Mouse (Mus musculus) hematopoietic stem cell, adult 5-6 weeks (primary cell): Measurements from ENCODE around the gene Atg9a. TPM values are rescaled to one million over a fixed set of nuclear protein-coding genes. Genes with fewer than 3 reads are reported as not detected.

Experiments used
- ATAC-seq, 2 experiments: fragments of 125-278 bp in 1 of 2; replicated peaks in 1 of 2; 2 replicates each; pipeline ENCODE4 v1.8.0; 2016 to 2017; ENCODE audit warnings: inconsistent platforms in 2 of 2, mild to moderate bottlenecking in 2 of 2, moderate number of reproducible peaks in 2 of 2, low read depth in 1 of 2, moderate TSS enrichment in 1 of 2; ENCODE audit not compliant: low FRiP score in 2 of 2, poor library complexity in 2 of 2, severe bottlenecking in 2 of 2, insufficient read depth in 1 of 2, low TSS enrichment in 1 of 2
- total RNA-seq: library from RNA; stranded (forward); fragments of 172-1452, 232-1000 nt; gene quantifications from 2 replicates; pipeline ENCODE4 v1.2.3, GENCODE M21; 2017

Atg9a gene
- total RNA-seq, 1 experiment from 2014 or later: 7.5 TPM

DNA sequence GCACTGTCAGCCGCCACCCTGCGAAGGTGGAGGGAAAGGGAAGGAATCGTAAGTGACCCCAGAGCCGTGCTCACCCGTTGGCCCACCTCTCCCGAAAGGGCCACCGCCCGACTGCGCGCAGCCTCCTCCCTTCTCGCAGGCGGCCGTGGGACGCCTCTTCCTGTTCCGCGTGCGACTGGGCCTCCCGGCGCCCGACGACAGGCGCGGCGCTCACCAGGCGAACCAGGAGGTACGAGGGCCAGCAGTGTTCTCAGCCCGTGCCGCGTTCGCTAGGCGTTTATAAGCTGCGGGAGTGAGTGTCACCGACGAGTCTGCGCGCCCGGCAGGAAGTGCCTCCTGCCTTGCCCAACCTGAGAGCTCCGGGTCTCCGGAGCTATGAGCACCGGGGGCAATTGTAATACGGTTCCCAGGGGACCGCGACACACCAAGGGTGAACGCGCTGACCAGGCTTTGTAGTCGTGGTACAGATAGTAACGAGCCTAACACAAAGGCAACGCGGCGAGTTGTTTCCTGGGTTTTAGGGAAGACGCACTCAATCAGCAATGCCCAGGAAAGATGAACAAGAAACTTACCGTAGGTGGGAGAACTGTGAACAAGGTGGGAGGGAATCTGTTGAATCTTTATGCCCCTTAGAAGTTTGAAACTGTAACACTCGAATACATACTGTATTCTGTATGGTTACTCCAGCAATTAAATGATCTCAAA is 50.4 kb downstream of the Atg9a start:
- ATAC-seq: peak; percentile 66 to 70

DNA sequence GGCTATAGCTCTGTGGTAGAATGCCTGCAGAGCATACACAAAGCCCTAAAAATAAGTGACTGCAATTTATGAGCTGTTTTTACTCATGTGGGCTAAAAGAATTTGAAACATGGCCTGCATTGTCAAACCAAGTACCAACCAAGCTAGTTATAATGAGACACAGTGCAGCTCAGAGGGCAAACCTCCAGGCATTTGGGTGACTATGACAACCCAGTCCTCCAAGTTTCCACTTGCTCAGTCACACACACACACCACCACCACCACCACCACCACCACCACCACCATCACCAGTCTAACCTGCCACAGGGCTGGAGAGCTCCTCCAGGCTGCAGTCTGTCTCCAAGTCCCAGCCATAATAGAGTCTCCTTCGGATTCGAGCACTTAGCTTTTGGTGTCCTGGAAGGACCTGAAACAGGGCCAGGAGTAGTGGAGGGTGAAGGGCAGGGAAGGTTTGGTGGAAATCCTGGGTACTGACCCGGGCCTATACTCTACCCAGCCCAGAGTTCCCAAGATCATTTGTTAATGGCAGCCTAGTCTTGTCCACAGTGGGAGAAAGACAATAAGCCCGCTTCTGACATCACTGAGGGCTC is 51.3 kb downstream of the Atg9a start:
- ATAC-seq: no peak

DNA sequence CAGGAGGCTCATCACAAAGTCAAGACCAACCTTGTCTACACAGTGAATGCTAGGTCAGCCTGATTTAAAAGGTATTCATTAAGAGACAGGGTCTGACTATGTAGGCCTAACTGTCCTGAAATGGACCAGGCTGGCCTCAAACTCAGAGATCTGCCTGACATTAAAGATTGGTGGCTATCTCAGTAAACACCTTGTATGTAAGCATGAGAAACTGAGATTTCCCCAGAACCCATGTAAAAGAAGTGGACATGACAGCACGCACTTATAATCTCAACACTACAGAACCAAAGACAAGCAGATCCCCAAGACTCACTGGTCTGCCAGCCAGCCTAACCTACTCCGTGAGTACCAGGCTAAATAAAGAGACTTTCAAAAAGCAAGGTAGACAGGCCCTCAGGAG is 53.5 kb downstream of the Atg9a start:
- ATAC-seq: no peak

DNA sequence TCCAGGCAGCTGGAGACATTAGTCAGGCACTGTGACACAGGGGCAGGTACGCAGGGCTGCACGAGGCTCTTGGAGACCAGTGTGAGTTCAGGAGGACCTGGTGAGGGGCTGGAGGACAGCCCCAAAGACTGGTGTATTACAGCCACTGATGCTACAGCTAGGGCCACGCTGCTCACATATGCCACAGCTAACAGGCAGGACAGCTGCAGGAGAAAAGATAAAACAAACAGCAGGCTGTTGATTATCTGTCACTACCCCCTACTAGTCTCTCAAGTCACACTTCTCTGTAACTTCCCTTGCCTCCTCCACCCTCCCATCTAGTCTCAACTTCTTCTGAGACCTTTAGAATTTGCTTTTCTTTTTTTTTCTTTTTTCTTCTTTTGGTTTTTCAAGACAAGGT is 55.3 kb downstream of the Atg9a start:
- ATAC-seq: no peak

DNA sequence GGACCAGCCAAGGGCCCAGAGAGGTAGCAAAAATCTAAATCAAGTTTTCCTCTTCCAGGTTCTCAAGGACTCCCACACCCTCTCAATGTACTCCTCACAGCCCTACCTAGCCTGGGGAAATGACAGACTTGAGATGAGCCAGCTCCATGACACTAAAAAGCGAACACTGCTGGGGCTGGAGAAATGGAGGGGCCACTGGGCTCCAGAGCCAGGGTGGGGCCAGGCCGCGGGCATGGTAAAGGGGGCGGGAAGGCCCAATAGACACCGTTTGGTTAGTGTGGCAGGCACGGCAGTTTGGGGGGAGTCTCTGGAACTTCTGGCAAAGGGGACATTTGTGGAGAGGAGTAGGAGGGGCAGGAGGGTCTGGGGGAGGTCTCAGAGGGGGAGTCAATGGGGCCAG is 55.7 kb downstream of the Atg9a start:
- ATAC-seq: no peak

DNA sequence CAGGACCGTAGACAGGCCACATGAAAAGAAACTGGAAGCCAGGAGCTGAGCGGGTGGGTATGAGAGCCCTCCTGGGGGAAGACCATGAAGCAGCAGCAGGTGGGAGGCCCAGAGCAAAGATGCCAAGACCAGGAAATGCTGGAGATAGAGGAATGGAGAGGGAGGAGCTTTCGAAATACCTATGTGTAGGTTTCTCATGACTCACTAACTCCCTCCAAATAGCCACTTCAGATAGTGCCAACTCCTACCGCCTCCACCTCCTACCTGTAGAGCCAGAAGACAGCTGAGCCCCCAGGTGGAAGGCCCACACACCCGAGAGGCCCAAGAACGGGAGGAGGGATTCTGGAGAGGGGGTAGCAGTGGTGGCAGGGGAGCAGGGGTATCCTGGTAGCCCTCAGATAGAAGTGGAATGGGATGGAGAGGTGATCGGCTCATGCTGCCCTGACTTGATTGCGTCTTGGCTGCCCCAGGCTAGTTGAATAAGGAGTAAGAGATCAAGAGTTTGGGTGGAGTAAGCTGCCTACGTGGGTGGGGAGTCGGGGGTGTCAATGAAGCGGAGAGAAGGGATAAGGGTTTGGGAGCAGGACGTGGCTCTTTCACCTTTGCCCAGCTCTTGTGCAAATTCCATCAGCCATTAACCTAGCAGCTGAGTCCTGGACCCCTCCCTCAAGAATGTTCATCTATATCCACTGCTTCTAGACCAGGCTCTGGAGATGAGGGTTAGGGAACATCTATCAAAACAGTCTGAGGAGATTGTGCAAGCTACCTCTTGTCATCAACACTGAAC is 58.4 kb downstream of the Atg9a start, which contains the start of gene Slc23a3:
Gene Slc23a3, minus strand, starts transcription at position 470 of the 787 bp plus-strand sequence.
- no peak for ATAC-seq

Other genes with a start within 250 kb of the Atg9a start
- gene Ihh, start 240.5 kb downstream of the Atg9a start, total RNA-seq: not detected in 2 replicates
- gene Nhej1, start 67.0 kb downstream of the Atg9a start, total RNA-seq: 6.5 and 11.6 TPM in 2 replicates
- gene Slc23a3, start 58.3 kb downstream of the Atg9a start, total RNA-seq: not detected in 2 replicates
- gene Cnppd1, start 49.5 kb downstream of the Atg9a start, total RNA-seq: 37.5 and 44.3 TPM in 2 replicates
- gene Retreg2, start 49.4 kb downstream of the Atg9a start, total RNA-seq: 43.2 and 60.9 TPM in 2 replicates
- gene Zfand2b, start 23.6 kb downstream of the Atg9a start, total RNA-seq: 38.0 and 43.7 TPM in 2 replicates
- 3.4 and 6.2 TPM in 2 replicates for gene Abcb6, start 11.8 kb downstream of the Atg9a start, total RNA-seq
- 33.5 and 34.6 TPM in 2 replicates for gene Ankzf1, start within 50 bp of the Atg9a start, total RNA-seq
- 13.3 and 23.6 TPM in 2 replicates for gene Glb1l, start 18.6 kb upstream of the Atg9a start, total RNA-seq
- gene Stk16, start 18.6 kb upstream of the Atg9a start, total RNA-seq: 79.1 and 86.0 TPM in 2 replicates
- gene Tuba4a, start 27.7 kb upstream of the Atg9a start, total RNA-seq: 133 and 166 TPM in 2 replicates
- gene A630095N17Rik, start 39.9 kb upstream of the Atg9a start, total RNA-seq: 2.6 TPM in 1 of 2 replicates, not detected in the other
- 12.5 and 15.4 TPM in 2 replicates for gene Dnajb2, start 44.2 kb upstream of the Atg9a start, total RNA-seq
- not detected in 2 replicates for gene Ptprn, start 72.3 kb upstream of the Atg9a start, total RNA-seq
- gene Resp18, start 86.2 kb upstream of the Atg9a start, total RNA-seq: not detected in 2 replicates
- gene Dnpep, start 125.8 kb upstream of the Atg9a start, total RNA-seq: 39.8 and 43.1 TPM in 2 replicates
- not detected in 2 replicates for gene Des, start 168.1 kb upstream of the Atg9a start, total RNA-seq
- gene Speg, start 183.1 kb upstream of the Atg9a start, total RNA-seq: 2.4 and 3.9 TPM in 2 replicates
- 70.0 and 84.8 TPM in 2 replicates for gene Gmppa, start 243.7 kb upstream of the Atg9a start, total RNA-seq